Mouse (Mus musculus): ENCODE data around the gene Trim17.

GRCm38 (mm10) chr11:58963543-58963942 is 9.1 kb downstream of the Trim17 start:
- TF ChIP-seq CTCF (IDR thresholded peaks at IDR 0.05; ENCODE audit: extremely low read depth, insufficient read depth, low read length), result no peak
- TF ChIP-seq POLR2A (IDR thresholded peaks at IDR 0.05; ENCODE audit: extremely low read depth, insufficient read depth, low read length), result no peak
